Mouse (Mus musculus) regulatory T cell (primary cell): Measurements from ENCODE around the gene Rgs7bp.
"Not testable (repeated sequence)": the region's sequence is repeated elsewhere in the genome, so short reads cannot be mapped to it uniquely, and the experiment has no call there.

Experiments used
- in situ Hi-C: fragments of 300-600 bp; cut with MboI, MseI; formaldehyde crosslinking; loops from one replicate; pipeline ENCODE4 v1.15.1; 2025; ENCODE audit warnings: high pct_unique_total_duplicates

Gene Rgs7bp

GRCm38 (mm10) chr13:104938966-104939593, 115.7 kb downstream of the Rgs7bp start:
- in situ Hi-C loops, result loop anchor here (10.0 kb wide), 1 partner anchor 674 kb away; no protein-coding TSS in a partner anchor

DNA sequence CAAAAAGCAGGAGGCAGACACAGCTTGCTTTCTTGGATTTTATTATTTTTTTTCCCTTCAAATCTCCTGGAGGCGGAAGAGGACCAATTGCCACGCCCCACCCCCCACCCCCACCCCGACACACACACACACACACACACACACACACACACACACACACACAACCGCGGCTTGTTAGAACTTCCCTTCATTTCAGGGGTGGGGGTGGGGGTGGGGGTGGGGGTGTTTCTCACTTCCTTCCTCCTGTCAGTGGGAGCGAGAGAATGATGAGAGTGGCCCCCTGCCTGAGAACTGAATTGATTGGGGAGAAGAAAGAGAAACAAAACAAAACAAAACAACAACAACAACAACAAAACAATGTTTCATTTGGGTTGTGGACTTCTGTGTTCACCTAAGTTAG, 117.0 kb downstream of the Rgs7bp start:
- in situ Hi-C loops, result loop anchor here (10.0 kb wide), 1 partner anchor 673 kb away; no protein-coding TSS in a partner anchor

DNA sequence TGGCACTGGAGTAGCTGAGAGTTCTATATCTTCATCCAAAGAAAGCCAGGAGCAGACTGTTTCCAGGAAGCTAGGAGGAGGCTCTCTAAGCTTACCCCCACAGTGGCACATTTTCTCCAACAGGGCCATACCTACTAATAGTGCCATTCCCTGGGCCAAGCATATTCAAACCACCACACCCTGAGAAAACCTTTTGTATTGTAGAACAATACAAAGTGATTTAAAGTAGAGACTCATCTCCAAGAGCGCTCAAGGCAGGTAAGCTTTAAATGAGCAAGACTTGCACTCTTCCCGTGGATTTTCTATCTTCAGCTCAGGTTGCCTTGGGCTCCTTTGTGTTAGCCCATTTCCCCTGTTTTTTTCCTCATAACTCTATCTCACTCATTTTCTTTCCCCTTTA, 118.1 kb downstream of the Rgs7bp start:
- in situ Hi-C loops, result loop anchor here (10.0 kb wide), 1 partner anchor 672 kb away; no protein-coding TSS in a partner anchor

- in situ Hi-C loops, result loop anchor here (5.0 to 10.0 kb wide), 2 partner anchors 115 to 667 kb away; partner anchors contain the start of gene Cwc27
These were observed 122.8 kb downstream of the Rgs7bp start for GRCm38 (mm10) chr13:104931635-104932532.

- in situ Hi-C loops, result loop anchor here (5.0 to 10.0 kb wide), 2 partner anchors 114 to 666 kb away; partner anchors contain the start of gene Cwc27
These were observed 123.9 kb downstream of the Rgs7bp start for GRCm38 (mm10) chr13:104930814-104931213.

DNA sequence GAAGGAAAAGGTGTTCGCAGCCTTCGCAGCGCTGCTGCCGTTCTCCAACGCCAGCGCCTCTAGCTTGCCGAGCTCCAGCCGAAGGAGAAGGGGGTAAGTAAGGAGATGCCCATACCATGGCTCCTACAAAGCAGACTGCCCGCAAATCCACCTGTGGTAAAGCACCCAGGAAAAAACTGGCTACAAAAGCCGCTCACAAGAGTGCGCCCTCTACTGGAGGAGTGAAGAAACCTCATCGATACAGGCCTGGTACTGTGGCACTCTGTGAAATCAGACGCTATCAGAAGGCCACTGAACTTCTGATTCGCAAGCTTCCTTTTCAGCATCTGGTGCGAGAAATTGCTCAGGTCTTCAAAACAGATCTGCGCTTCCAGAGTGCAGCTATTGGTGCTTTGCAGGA, 136.1 kb downstream of the Rgs7bp start:
- in situ Hi-C loops, result no loop called here

DNA sequence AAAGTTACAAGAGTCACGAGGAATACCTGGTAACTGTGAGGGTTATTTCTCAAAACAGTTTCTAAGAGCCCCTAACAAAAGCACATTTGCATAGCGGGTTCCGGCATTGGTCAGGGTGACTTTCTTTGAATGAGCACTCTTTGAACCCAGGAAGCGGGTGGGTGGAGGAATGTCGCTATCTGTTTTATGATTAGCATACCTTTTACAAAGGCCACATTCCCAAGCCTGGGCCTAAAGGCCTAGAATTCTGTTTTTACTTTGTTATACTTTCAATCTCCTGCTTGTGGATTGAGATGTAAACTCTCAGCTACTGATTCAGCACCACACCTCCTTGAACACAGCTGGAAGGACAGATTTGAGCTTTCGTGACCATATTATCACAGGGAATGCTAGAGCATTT, 138.0 kb downstream of the Rgs7bp start:
- in situ Hi-C loops, result not testable (repeated sequence)

- in situ Hi-C loops, result no loop called here
These were observed 138.6 kb downstream of the Rgs7bp start for GRCm38 (mm10) chr13:104916106-104916505.

- in situ Hi-C loops, result no loop called here
These were observed 140.3 kb downstream of the Rgs7bp start for GRCm38 (mm10) chr13:104914288-104914895.

DNA sequence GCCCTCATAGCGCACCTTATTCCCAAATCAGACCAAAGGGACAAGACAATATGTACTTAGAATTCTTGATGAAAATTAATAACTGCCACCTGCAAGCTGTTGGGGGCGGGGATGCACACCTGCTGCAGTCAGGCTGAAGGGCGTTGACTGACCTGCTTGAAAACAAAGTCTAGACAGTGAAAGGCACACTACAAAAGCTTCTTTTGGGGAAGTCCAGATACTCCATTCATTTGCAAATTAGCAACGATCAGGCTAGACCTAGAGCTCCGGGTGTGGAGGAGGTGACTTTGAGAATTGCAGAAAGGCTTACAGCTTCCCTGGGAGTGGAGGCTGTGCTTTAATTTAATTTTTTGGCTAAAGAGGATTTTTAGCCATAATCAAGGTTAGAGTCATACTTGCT, 143.1 kb downstream of the Rgs7bp start:
- in situ Hi-C loops, result not testable (repeated sequence)

GRCm38 (mm10) chr13:104911006-104911405, 143.7 kb downstream of the Rgs7bp start:
- in situ Hi-C loops, result not testable (repeated sequence)

DNA sequence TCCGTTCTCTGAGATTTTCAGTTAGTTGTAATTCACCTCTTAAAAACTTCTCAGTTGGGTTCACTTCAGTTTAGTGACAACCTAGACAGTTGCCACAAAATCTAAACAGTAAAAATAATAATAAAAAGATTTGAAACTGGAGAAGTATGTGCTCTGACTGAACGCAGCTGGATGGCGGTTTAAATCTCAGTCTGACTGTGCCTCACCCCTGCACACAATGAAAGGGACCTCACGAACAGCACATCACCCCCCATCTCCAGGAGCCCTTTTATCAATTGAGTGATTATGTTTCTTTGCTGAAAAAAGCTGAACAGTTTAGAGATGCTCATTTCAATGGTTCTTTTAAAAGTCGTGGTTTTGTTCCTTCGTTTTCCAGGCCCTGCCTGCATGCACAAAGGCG, 146.0 kb downstream of the Rgs7bp start:
- in situ Hi-C loops, result no loop called here
